Mouse (Mus musculus) layer of hippocampus, adult 11-12 months (tissue): ENCODE results near the gene Smad6.

Experiments used
- DNase-seq: peaks from one replicate; pipeline ENCODE4 v3.0.0; 2022; ENCODE audit warnings: low spot score

The Smad6 gene

GRCm38 (mm10) chr9:64021853-64022561 is at the start of gene Smad6:
Smad6 (minus strand) TSS chr9:64022059.
- DNase-seq: peak; percentile 78

GRCm38 (mm10) chr9:64070674-64071073 is 48.8 kb upstream of the Smad6 start:
- no peak for DNase-seq

GRCm38 (mm10) chr9:64069131-64069530 is 47.3 kb upstream of the Smad6 start:
- DNase-seq: no peak

- no peak for DNase-seq
These were observed 46.7 kb upstream of the Smad6 start for GRCm38 (mm10) chr9:64068571-64068970.

GRCm38 (mm10) chr9:64067787-64068186 is 45.9 kb upstream of the Smad6 start:
- DNase-seq: no peak

- no peak for DNase-seq
These were observed 38.2 kb upstream of the Smad6 start for GRCm38 (mm10) chr9:64060033-64060539.

- DNase-seq: no peak
These were observed 36.2 kb upstream of the Smad6 start for GRCm38 (mm10) chr9:64057903-64058650.

GRCm38 (mm10) chr9:64055162-64055561 is 33.3 kb upstream of the Smad6 start:
- DNase-seq: no peak

GRCm38 (mm10) chr9:64053786-64054185 is 31.9 kb upstream of the Smad6 start:
- no peak for DNase-seq

- no peak for DNase-seq
These were observed 29.4 kb upstream of the Smad6 start for GRCm38 (mm10) chr9:64051241-64051640.

- DNase-seq: no peak
These were observed 28.7 kb upstream of the Smad6 start for GRCm38 (mm10) chr9:64050513-64051065.

- peak; percentile 46 for DNase-seq
These were observed 27.9 kb upstream of the Smad6 start for GRCm38 (mm10) chr9:64049471-64050380.

- no peak for DNase-seq
These were observed 23.4 kb upstream of the Smad6 start for GRCm38 (mm10) chr9:64045117-64045890.

GRCm38 (mm10) chr9:64044343-64044742 is 22.5 kb upstream of the Smad6 start:
- DNase-seq: no peak

GRCm38 (mm10) chr9:64042911-64043310 is 21.1 kb upstream of the Smad6 start:
- DNase-seq: no peak

GRCm38 (mm10) chr9:64042216-64042615 is 20.4 kb upstream of the Smad6 start:
- no peak for DNase-seq

GRCm38 (mm10) chr9:64029908-64030631 is 8.2 kb upstream of the Smad6 start:
- DNase-seq: no peak

GRCm38 (mm10) chr9:64025565-64025964 is 3.7 kb upstream of the Smad6 start:
- no peak for DNase-seq

- no peak for DNase-seq
These were observed 3.1 kb upstream of the Smad6 start for GRCm38 (mm10) chr9:64024976-64025375.
